Mouse (Mus musculus): ENCODE data around the gene Ankrd36. TPM values are rescaled to one million over a fixed set of nuclear protein-coding genes. Genes with fewer than 3 reads are reported as not detected.
A peak's percentile ranks its signal among the peaks of the same experiment; 100 is the strongest.
"Not testable (repeated sequence)": the region's sequence is repeated elsewhere in the genome, so short reads cannot be mapped to it uniquely, and the experiment has no call there.

Gene Ankrd36
- polyA plus RNA-seq, 2 experiments from 2014 or later = not detected

- ATAC-seq = no peak
Measured at GRCm38 (mm10) chr11:5546693-5547092, 22.8 kb upstream of the Ankrd36 start.

GRCm38 (mm10) chr11:5551430-5551829 lies 18.1 kb upstream of the Ankrd36 start:
- ATAC-seq = no peak

- ATAC-seq = no peak
Measured at GRCm38 (mm10) chr11:5551931-5552330, 17.6 kb upstream of the Ankrd36 start.

- no peak for ATAC-seq
Measured at GRCm38 (mm10) chr11:5560273-5560672, 9.2 kb upstream of the Ankrd36 start.

GRCm38 (mm10) chr11:5562625-5563268 lies 6.7 kb upstream of the Ankrd36 start:
- ATAC-seq = no peak

GRCm38 (mm10) chr11:5563898-5564297 lies 5.6 kb upstream of the Ankrd36 start:
- no peak for ATAC-seq

- no peak for ATAC-seq
Measured at GRCm38 (mm10) chr11:5565596-5565995, 3.9 kb upstream of the Ankrd36 start.

GRCm38 (mm10) chr11:5566506-5566905 lies 3.0 kb upstream of the Ankrd36 start:
- no peak for ATAC-seq

- no peak for ATAC-seq
Measured at GRCm38 (mm10) chr11:5567654-5568053, 1.8 kb upstream of the Ankrd36 start.

GRCm38 (mm10) chr11:5568082-5568481 lies 1.4 kb upstream of the Ankrd36 start:
- ATAC-seq = no peak

- ATAC-seq = no peak
Measured at GRCm38 (mm10) chr11:5571856-5572255, 2.4 kb downstream of the Ankrd36 start.

GRCm38 (mm10) chr11:5573821-5574220 lies 4.3 kb downstream of the Ankrd36 start:
- no peak for ATAC-seq

- no peak for ATAC-seq
Measured at GRCm38 (mm10) chr11:5575046-5575445, 5.6 kb downstream of the Ankrd36 start.

- ATAC-seq = no peak
Measured at GRCm38 (mm10) chr11:5592336-5592735, 22.9 kb downstream of the Ankrd36 start.

GRCm38 (mm10) chr11:5595381-5595791 lies 25.9 kb downstream of the Ankrd36 start:
- no peak for ATAC-seq

GRCm38 (mm10) chr11:5595792-5596191 lies 26.3 kb downstream of the Ankrd36 start:
- no peak for ATAC-seq

- ATAC-seq = no peak
Measured at GRCm38 (mm10) chr11:5596756-5597155, 27.3 kb downstream of the Ankrd36 start.

GRCm38 (mm10) chr11:5605421-5605820 lies 35.9 kb downstream of the Ankrd36 start:
- ATAC-seq = no peak

GRCm38 (mm10) chr11:5611918-5612317 lies 42.4 kb downstream of the Ankrd36 start:
- not testable (repeated sequence) for ATAC-seq

GRCm38 (mm10) chr11:5614453-5614852 lies 45.0 kb downstream of the Ankrd36 start:
- ATAC-seq = no peak

GRCm38 (mm10) chr11:5625101-5625500 lies 55.6 kb downstream of the Ankrd36 start:
- ATAC-seq = no peak

GRCm38 (mm10) chr11:5629033-5629432 lies 59.5 kb downstream of the Ankrd36 start:
- peak; percentile 43 for ATAC-seq

- ATAC-seq = no peak
Measured at GRCm38 (mm10) chr11:5643085-5643484, 73.6 kb downstream of the Ankrd36 start.

GRCm38 (mm10) chr11:5650321-5650720 lies 80.8 kb downstream of the Ankrd36 start:
- ATAC-seq = no peak

GRCm38 (mm10) chr11:5682541-5682940 lies 113.1 kb downstream of the Ankrd36 start:
- ATAC-seq = no peak

All from activated CD4-positive, CD25-positive, alpha-beta regulatory T cell, adult 4 months (primary cell).